In the genomic region with DNA sequence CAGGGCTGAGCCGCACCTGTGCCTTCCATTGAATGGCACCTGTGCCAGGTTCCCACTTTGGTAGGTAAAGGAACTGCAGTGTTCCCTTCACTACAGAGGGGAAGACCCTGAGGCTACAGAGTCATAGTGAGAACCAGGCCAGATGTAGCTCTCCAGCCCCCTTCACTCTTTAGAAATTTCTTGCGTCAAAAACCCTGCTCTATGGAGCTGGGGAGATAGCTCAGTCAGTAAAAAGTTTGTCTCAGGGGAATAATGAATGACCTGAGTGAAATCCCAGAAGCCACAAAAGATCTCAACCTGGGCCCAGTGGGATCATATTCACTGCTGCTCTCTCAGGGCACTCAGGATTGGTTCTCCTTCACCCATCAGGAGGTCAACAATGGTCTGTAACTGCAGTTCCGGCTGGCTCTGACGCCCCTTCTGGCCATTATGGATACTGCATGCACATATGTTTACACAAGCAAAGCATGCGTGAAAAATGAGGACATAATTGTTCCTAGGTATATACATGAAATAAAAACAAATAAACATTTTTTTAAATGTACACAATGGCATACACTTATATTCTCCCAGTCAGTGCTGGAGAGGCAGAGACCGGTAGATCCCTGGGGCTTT, we compare ENCODE assay signal across 15 mouse cellular contexts. TPM values are rescaled to one million over a fixed set of nuclear protein-coding genes. Genes with fewer than 3 reads are reported as not detected.
A peak's percentile ranks its signal among the peaks of the same experiment; 100 is the strongest.
DNase-seq lines count a peak whose midpoint lies in the region; TF ChIP-seq lines count a peak whose summit lies in the region.
"Had no signal": no experiment of that assay in that cellular context is flagged by ENCODE, and none has a peak within 500 bp of the region (broad histone marks: within the 10 kb centered on the region; RNA-seq: fewer than 3 reads in every experiment).

No protein-coding gene starts in this region.

- H3K27me3 ChIP-seq in heart, adult 2 months (ENCODE audit: control insufficient read depth, insufficient read depth, low read length), result no peaks in the 10 kb centered on the region
- H3K27me3 ChIP-seq in splenic B cell, adult 2 months (ENCODE audit: control insufficient read depth, insufficient read depth, low read length, poor library complexity, severe bottlenecking), result no peaks in the 10 kb centered on the region
- H3K27me3 ChIP-seq: embryonic facial prominence, embryonic 12.5 days; hindbrain, embryonic 12.5 days; midbrain, embryonic 13.5 days had no signal

- peak; percentile 40 for TF ChIP-seq CTCF in heart, adult 2 months (IDR thresholded peaks at IDR 0.05)
- peak; percentile 39; the same call in 1 of the 2 replicates for TF ChIP-seq CTCF in lung, adult 2 months (IDR thresholded peaks at IDR 0.05; ENCODE audit: insufficient read depth, low read length)

- H3K36me3 ChIP-seq in heart, adult 2 months (ENCODE audit: control insufficient read depth, insufficient read depth, low read length), result no peaks in the 10 kb centered on the region
- H3K36me3 ChIP-seq in splenic B cell, adult 2 months (ENCODE audit: control insufficient read depth, insufficient read depth, low read length, poor library complexity, severe bottlenecking), result no peaks in the 10 kb centered on the region
- H3K36me3 ChIP-seq: embryonic facial prominence, embryonic 12.5 days; heart, embryonic 13.5 days; hindbrain, embryonic 12.5 days; midbrain, embryonic 13.5 days had no signal

- DNase-seq in heart, adult 2 months, result peak in 1 of 2 experiments; percentile 12
- DNase-seq in heart, adult 9 months (ENCODE audit: low spot score in 2 of 2), result no peak
- no peak for DNase-seq in lung, adult 2 months
- DNase-seq in lung, postnatal 10 days, result no peak
- DNase-seq in ES-CJ7 (ENCODE audit: low read depth, low spot score), result peak; percentile 20
- DNase-seq in splenic B cell, adult 2 months (ENCODE audit: low read depth, low spot score), result peak; percentile 30
- no peak for DNase-seq in adipocyte (ENCODE audit: low spot score)
- DNase-seq: cerebellum, adult 9-11 months; layer of hippocampus, adult 9-11 months; left cerebral cortex, postnatal 4 days had no signal

- intact Hi-C loops in heart, adult 2 months (cut with DNase I), result no loop called here

- no peak for TF ChIP-seq EP300 in heart, adult 2 months (IDR thresholded peaks at IDR 0.05; ENCODE audit: insufficient read depth, low read depth, low read length)

- H3K9ac ChIP-seq in heart, adult 2 months (ENCODE audit: low read depth, low read length), result no peak overlapping the region
- H3K9ac ChIP-seq: embryonic facial prominence, embryonic 12.5 days; heart, embryonic 13.5 days; hindbrain, embryonic 12.5 days; midbrain, embryonic 13.5 days had no signal

- no peak overlapping the region for H3K27ac ChIP-seq in heart, adult 2 months
- H3K27ac ChIP-seq: embryonic facial prominence, embryonic 12.5 days; heart, embryonic 13.5 days; hindbrain, embryonic 12.5 days; midbrain, embryonic 13.5 days had no signal

- TF ChIP-seq POLR2A in heart, adult 2 months (IDR thresholded peaks at IDR 0.05; ENCODE audit: insufficient read depth, low read depth, low read length), result no peak
- TF ChIP-seq POLR2A in lung, adult 2 months (IDR thresholded peaks at IDR 0.05; ENCODE audit: borderline replicate concordance, extremely low read depth, low read depth, low read length), result no peak

- H3K79me2 ChIP-seq in heart, adult 2 months (replicated peaks; ENCODE audit: control insufficient read depth, insufficient read depth, low read length), result no peaks in the 10 kb centered on the region

- no peak overlapping the region for H3K4me3 ChIP-seq in heart, adult 2 months
- H3K4me3 ChIP-seq in lung, adult 2 months (replicated peaks; ENCODE audit: extremely low read depth, low read depth, low read length), result no peak overlapping the region
- H3K4me3 ChIP-seq: embryonic facial prominence, embryonic 12.5 days; heart, embryonic 13.5 days; hindbrain, embryonic 12.5 days; midbrain, embryonic 13.5 days had no signal

- H3K4me1 ChIP-seq in heart, adult 2 months (ENCODE audit: control insufficient read depth, insufficient read depth, low read length), result no peaks in the 10 kb centered on the region; the same call in 1 of the 2 replicates
- no peaks in the 10 kb centered on the region for H3K4me1 ChIP-seq in lung, adult 2 months (ENCODE audit: control insufficient read depth, insufficient read depth, low read length)
- H3K4me1 ChIP-seq: embryonic facial prominence, embryonic 12.5 days; hindbrain, embryonic 12.5 days; midbrain, embryonic 13.5 days had no signal

- 75% methylated on average over 6 of the region's 6 CpGs for WGBS in heart, adult 2 months
- WGBS in lung, adult 2 months, result 79% methylated on average over 6 of the region's 6 CpGs

RNA-seq across cellular contexts. Expression of gene Rasgrf1, which starts 59.2 kb away (rescaled TPM):
- total RNA-seq in heart, adult 2 months (2021), result not detected
- polyA plus RNA-seq in heart, adult 2 months (2012; rRNA removed), result not detected in 2 replicates
- 0.71 and 0.90 TPM in 2 replicates for polyA plus RNA-seq in lung, adult 2 months (2012; rRNA removed)
- polyA plus RNA-seq: neural tube, embryonic 11.5 days had no signal

Comparison
In these comparisons a context has a peak if more than half of its experiments do, and no peak if none do; other contexts are left out.
1. DNase-seq: peak in ES-CJ7 (single experiment) and splenic B cell, adult 2 months (single experiment); none in heart, adult 9 months (0 of 2), lung, adult 2 months (single experiment), lung, postnatal 10 days (single experiment) and adipocyte (single experiment).